Comparison of ENCODE assay signal across 8 mouse cellular contexts in genomic region chr14:21143406-21144115, GRCm38 (mm10).
A peak's percentile ranks its signal among the peaks of the same experiment; 100 is the strongest.
DNase-seq lines count a peak whose midpoint lies in the region; TF ChIP-seq lines count a peak whose summit lies in the region.
"Had no signal": no experiment of that assay in that cellular context is flagged by ENCODE, and none has a peak within 500 bp of the region (broad histone marks: within the 10 kb centered on the region; RNA-seq: fewer than 3 reads in every experiment).

No protein-coding gene starts in this region.

- H3K4me3 ChIP-seq in lung, adult 2 months (replicated peaks; ENCODE audit: extremely low read depth, low read depth, low read length): no peak overlapping the region
- no peak overlapping the region for H3K4me3 ChIP-seq in ES-E14 (ENCODE audit: insufficient read depth in 1 of 2, low read depth in 1 of 2, low read length in 2 of 2, poor library complexity in 1 of 2, severe bottlenecking in 1 of 2)

- intact Hi-C loops in left cerebral cortex, postnatal 4 days (cut with DNase I): loop anchor here (10.0 kb wide), 2 partner anchors 111 to 471 kb away; no protein-coding TSS in a partner anchor

- H3K9me3 ChIP-seq in ES-E14 (ENCODE audit: control insufficient read depth, insufficient read depth, low read depth, low read length): no peaks in the 10 kb centered on the region

- peaks cover 2% of the 10 kb centered on the region; the same call in 1 of the 2 replicates for H3K4me1 ChIP-seq in lung, adult 2 months (ENCODE audit: control insufficient read depth, insufficient read depth, low read length)
- H3K4me1 ChIP-seq in ES-E14 (ENCODE audit: control insufficient read depth in 2 of 2, insufficient read depth in 2 of 2, low read length in 2 of 2, poor library complexity in 1 of 2): no peaks in the 10 kb centered on the region

- no peak for TF ChIP-seq CTCF in lung, adult 2 months (IDR thresholded peaks at IDR 0.05; ENCODE audit: insufficient read depth, low read length)
- TF ChIP-seq CTCF in brain, embryonic 14.5 days (IDR thresholded peaks at IDR 0.05; ENCODE audit: borderline replicate concordance, extremely low read depth, insufficient read depth, insufficient read length): peak; percentile 64; the same call in 1 of the 2 replicates

- no peaks in the 10 kb centered on the region for H3K36me3 ChIP-seq in ES-E14 (ENCODE audit: control insufficient read depth, insufficient read depth, low read length, poor library complexity, severe bottlenecking)

- H3K9ac ChIP-seq in ES-E14 (ENCODE audit: insufficient read depth, low read depth, low read length, poor library complexity, severe bottlenecking): no peak overlapping the region

- no peak overlapping the region for H3K27ac ChIP-seq in ES-E14 (ENCODE audit: insufficient read depth, low read depth, low read length, poor library complexity, severe bottlenecking)
- H3K27ac ChIP-seq: macrophage had no signal

- no peak for TF ChIP-seq POLR2A in lung, adult 2 months (IDR thresholded peaks at IDR 0.05; ENCODE audit: borderline replicate concordance, extremely low read depth, low read depth, low read length)
- TF ChIP-seq POLR2A in brain, embryonic 14.5 days (IDR thresholded peaks at IDR 0.05; ENCODE audit: borderline replicate concordance, extremely low read depth, insufficient read depth, insufficient read length, poor library complexity, severe bottlenecking): no peak

- WGBS in lung, adult 2 months: 56% methylated on average over 8 of the region's 8 CpGs

- in situ Hi-C loops in ES-E14 (cut with MboI; ENCODE audit: low sequenced_read_pairs in 2 of 2, unreplicated experiment in 2 of 2): loop anchor here (10.0 to 25.0 kb wide), 6 partner anchors 59 to 719 kb away; no protein-coding TSS in a partner anchor

- peak; percentile 10 to 33 for DNase-seq in lung, adult 18-20 months
- no peak for DNase-seq in lung, adult 2 months
- DNase-seq in ES-E14 (ENCODE audit: low read depth, low spot score): peak; percentile 30
- DNase-seq in brain, embryonic 14.5 days (ENCODE audit: low read depth): peak; percentile 88
- peak; percentile 40 for DNase-seq in forelimb bud, embryonic 11.5 days (ENCODE audit: low read depth, low spot score)
- peak; percentile 48 for DNase-seq in left cerebral cortex, postnatal 4 days
- DNase-seq in testis, postnatal 10 days (ENCODE audit: low spot score): peak; percentile 53

TF ChIP-seq in ES-E14, 5 proteins besides CTCF, POLR2A, EP300 and RAD21:
- TF ChIP-seq ZC3H11A (IDR thresholded peaks at IDR 0.05; ENCODE audit: borderline replicate concordance, low read depth, low read length): no peak
